Mouse (Mus musculus) adrenal gland, postnatal 4 days (tissue): Measurements from ENCODE around the gene Kcnh2. TPM values are rescaled to one million over a fixed set of nuclear protein-coding genes. Genes with fewer than 3 reads are reported as not detected.
A peak's percentile ranks its signal among the peaks of the same experiment; 100 is the strongest.

Source experiments
- DNase-seq, 2 experiments: peaks; one replicate each; pipeline ENCODE4 v3.0.0; 2021 to 2022; ENCODE audit warnings: low spot score in 2 of 2, mixed read lengths in 2 of 2
- total RNA-seq, 2 experiments: library from RNA; stranded (reverse); gene quantifications; 2 replicates each; pipeline ENCODE4 v1.2.3; 2021

The Kcnh2 gene
- total RNA-seq, 2 experiments from 2014 or later = 38.6 to 42.4 TPM

DNA sequence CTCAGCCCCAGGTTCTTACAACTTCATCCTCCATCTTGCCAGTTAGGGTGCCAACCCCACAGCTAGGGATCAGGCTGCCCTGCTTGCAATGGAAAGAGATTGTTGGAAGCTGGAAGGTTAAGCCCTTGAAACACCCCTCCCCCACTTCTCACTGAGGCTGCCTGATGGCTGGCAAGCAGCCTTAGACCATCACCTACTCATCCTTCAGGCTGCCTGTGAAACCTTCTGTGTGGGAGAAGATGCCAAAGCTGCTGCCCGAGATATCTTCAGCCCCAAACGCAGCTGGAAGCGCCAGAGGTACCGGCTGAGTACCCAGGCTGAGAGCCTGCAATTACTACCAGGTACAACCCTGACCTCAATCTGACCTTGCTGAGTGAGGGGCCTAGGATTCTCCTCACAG is 28.1 kb upstream of the Kcnh2 start:
- DNase-seq = no peak

GRCm38 (mm10) chr5:24378700-24379099 is 27.3 kb upstream of the Kcnh2 start:
- no peak for DNase-seq

DNA sequence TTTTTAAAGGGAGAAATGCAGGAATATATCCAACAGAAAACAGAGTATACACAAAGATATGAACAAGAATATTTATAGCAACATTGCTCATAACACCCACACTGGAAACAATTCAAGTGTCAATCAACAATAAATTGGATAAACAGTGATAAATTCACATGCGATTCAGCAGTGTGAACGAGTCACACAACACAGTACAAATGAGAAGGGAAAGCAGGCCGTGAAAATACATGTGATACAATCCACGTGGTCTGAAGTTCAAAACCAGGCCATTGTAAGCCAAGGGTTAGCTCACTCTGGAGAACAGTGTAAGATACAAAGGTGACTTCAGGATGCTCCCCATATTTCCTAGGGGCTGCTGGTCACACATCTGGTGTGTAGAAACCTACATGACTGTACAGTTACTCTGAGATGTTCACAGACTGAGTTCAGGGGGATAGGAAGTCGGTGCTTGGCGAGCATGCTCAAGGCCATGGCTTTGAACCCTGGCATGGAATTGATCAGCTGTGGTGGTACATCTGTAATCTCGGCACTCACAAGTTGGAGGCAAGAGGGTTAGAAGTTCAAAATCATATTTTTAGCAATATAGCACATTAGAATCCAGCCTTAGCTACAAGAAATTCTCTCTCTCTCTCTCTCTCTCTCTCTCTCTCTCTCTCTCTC is 23.4 kb upstream of the Kcnh2 start:
- DNase-seq = no peak

DNA sequence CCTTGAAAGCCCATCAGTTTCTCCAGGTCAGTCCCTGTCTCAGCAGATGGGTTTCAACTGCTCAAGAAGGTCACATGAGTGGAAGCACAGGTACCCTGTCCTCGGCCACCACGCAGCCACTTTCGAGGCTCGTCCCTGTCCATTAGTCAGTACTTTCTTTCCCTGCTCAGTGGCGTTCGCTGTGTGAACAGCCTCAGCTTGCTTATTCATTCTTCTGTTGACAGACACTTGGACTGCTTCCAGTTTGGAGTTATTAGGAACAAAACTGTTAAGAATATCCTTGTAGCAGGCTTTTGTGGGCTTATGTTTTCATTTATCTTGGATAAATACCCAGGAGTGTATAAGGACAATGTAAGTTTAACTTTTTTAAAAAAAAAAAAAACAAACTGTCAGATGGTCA is 22.8 kb upstream of the Kcnh2 start:
- DNase-seq = no peak

GRCm38 (mm10) chr5:24373807-24374206 is 22.4 kb upstream of the Kcnh2 start:
- no peak for DNase-seq

DNA sequence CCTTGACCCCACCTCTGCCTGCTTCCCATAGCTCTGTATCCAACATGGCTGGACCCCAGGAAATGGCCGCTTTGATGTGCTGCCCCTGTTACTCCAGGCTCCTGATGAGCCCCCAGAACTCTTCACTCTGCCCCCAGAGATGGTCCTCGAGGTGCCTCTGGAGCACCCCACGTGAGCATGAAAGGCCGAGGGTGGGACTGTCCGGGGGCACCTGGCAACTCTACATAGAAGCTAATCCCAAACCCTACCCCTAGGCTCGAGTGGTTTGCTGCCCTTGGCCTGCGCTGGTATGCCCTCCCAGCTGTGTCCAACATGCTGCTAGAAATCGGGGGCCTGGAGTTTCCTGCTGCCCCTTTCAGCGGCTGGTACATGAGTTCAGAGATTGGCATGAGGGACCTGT is 18.4 kb upstream of the Kcnh2 start:
- DNase-seq = no peak

- DNase-seq = no peak
Measured at GRCm38 (mm10) chr5:24366426-24366825, 15.0 kb upstream of the Kcnh2 start.

- no peak for DNase-seq
Measured at GRCm38 (mm10) chr5:24365528-24365927, 14.1 kb upstream of the Kcnh2 start.

DNA sequence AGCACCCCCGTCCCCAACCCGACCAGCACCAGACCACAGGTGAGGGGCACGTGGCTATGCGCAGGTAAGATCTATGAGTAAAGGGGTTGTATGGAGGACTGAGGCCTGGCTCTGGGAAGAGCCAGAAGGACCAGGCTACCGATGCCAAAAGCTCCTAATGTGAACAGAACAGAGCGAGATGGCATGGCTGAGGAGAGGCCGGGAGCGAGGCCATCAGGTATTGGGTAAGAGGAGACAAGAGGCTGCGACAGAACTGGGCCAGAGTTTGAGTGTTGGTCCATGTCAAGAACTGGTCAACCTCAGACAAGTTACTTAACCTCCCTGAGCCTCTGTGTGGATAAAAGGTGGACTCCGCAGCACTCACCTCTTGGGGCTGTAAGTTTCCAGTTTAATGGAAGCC is 13.6 kb upstream of the Kcnh2 start:
- no peak for DNase-seq

DNA sequence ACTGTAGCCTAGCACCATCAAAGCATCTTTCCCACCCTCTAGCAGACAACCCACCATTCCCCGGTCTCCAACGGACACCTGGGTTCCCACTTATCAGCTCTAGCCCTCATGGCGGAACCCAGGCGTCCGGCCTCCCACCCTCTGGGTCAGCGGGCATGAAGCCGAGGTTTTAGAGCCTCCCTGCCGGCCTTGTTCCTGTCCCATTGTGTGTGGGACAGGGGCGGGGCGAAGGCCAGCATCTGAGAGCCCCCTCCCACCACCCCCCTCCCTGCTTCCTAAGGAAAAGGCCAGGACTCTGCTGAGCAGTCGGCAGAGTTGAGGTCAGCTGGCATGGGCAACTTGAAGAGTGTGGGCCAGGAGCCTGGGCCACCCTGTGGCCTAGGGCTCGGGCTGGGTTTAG is 13.1 kb upstream of the Kcnh2 start, which contains the start of gene Nos3:
TSS of gene Nos3 (plus strand) at position 303 of the 400 bp plus-strand sequence.
- DNase-seq = no peak

DNA sequence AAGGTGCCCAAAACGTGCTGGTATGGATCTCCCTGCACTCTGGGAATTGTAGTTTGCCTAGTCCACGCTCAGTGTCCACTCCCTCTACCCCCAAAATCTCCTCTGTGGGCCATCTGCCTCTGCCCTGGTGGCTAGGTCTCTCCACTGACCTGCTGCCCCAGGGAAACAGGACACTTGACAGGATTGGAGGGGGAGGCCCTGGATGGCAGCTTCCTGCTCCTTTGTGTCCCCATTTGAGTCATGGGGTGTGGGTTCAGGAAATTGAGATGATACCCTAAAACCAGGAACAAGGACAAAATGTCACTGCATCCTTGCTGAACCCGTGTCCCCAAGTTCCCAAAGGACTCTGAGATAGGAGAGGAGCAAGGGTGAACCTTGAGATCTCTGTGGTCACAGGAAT is 12.7 kb upstream of the Kcnh2 start:
- no peak for DNase-seq

- no peak for DNase-seq
Measured at GRCm38 (mm10) chr5:24363467-24363866, 12.1 kb upstream of the Kcnh2 start.

- DNase-seq = peak; percentile 65 to 71
Measured at GRCm38 (mm10) chr5:24360792-24361454, 9.5 kb upstream of the Kcnh2 start.

GRCm38 (mm10) chr5:24357461-24357860 is 6.1 kb upstream of the Kcnh2 start:
- peak in 1 of 2 experiments; percentile 66 for DNase-seq

DNA sequence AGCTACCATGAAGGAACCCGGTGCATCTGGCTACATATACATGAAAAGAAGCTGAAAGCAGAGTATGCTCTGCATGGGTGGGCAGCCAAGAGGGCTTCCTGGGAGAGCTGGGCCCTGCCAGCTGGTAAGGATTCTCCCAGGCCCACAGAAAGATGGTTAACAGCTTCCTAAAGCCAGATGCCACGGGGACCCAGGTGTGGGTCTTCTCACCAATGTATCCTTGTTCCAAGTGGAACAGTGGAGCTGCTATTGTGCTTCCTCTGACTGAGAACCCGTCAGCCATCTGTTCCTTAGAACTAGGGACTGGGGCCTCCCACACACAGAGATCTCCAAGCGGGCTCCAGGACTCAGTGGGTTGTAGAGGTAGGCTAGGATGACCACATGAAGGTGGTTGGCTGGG is 5.4 kb upstream of the Kcnh2 start:
- DNase-seq = no peak

DNA sequence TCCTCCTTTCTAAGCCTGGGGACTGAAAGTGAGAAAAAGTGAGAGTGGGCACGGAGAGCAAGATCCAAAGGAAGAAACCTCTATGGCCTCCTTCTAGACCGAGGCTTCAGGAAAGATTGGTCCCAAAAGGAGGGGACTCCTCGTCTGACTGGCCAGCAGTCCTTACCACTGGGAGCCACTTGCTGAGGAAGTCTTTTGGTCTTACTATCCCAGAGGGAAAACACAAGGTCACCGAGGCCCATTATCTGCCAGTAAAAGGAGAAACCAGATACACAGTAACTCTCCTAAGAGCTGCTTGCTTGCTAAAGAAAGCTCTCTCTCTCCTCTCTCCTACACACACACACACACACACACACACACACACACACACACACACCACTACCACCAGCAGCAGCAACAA is 1.9 kb upstream of the Kcnh2 start:
- DNase-seq = no peak

DNA sequence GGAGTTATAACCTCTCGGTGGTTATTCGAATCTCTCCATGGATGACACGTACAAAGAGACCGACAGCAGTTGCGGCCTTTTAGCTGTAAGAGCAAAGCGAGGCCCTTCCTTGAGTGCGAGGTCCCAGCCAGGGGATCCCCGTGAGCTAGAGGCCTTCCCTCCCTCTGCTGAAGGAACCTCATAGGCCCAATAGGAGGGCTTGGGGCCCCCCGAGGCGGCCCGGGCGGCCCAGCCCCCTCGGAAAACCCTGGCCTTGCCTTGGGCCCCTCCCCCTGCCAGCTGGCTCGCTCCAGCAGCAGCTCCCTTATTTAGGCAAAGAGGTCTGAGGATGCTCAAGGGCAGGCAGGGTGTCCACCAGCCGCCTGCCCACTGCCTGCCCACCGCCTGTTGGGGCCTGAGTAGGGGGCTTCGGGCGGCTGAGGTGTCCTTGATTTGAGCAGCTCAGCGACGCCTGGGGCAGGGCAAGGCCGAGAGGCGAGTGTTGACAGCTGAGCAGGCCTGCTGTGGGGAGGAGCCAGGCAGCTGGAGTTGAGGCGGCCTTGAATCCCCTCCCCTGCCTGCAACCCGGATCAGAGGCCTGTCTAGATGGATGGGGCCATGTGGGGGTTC is 951 bp upstream of the Kcnh2 start:
- peak in 1 of 2 experiments; percentile 60 for DNase-seq

DNA sequence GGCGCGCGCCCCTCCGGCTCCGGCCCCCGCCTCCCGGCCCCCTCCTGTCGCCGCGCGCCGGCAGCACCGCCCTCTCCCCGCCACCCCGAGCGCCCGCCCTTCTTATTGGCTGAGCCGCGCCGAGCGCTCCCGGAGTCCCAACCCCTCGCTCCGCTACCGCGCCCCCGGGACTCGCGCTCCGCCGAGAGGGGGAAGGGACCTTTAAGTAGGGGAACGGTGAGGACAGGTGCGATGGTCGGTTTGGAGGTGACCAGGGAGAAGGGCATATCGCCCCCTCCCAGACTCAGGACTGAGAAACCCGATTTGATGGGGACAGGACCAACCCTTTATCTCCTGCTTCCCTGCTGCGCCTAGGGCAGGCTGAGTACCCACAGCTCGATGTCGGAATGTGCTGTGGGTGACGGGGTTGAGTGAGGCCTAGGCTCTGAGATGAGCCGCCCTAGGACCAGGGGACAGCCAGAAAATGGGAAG is 332 bp upstream of the Kcnh2 start:
- DNase-seq = peak; percentile 68 to 72

DNA sequence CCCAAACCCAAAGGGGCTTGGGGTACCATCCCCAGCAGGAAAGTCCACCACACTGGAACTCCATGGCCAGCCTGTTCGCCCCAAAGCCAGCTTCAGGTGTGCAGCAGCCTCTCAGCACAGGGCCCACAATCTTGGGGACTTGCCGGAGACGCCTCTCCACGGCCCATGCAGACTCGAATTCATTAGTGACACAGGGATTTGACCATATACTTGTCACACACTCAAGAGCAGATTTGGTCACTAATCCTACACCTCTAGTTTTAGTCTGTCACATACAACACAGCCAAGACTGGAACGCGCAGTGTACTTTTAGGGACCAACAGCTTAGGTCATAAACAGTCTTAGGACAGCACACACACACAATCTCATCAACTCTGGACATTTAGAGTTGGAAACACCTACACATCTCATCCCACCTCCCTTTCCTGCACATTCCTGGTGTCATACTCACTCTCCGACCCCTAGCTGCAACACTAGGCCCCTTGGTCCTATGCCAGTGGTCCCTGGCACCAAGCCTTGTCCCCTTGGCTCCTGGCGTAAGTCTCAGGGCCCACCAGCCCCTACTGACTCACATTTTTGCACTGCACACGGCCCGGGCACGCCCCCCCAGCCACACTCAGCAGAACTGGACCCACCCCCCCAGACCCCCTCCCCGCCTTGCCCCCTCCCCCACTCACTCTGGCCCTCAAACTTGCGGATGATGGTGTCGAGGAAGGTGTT is 713 bp downstream of the Kcnh2 start:
- no peak for DNase-seq

DNA sequence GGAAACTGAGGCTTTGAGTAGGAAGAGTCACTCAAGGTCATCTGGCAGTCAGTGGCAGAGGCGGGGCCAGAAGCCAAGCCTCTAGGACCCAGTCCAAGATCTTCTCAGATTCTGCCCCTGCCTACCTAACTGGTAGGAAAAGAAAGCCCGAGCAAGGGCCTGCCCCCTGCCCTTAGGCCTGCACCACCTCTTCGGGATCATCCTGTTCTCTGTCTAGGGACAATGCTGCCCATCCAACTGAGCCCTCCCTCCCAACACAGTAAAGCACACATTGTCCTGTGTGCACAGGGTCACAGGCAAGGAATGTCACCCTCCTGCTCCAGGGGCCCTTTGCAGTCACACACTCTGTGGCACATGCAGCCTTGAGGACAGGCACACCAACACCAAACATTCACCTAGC is 1.3 kb downstream of the Kcnh2 start:
- no peak for DNase-seq

DNA sequence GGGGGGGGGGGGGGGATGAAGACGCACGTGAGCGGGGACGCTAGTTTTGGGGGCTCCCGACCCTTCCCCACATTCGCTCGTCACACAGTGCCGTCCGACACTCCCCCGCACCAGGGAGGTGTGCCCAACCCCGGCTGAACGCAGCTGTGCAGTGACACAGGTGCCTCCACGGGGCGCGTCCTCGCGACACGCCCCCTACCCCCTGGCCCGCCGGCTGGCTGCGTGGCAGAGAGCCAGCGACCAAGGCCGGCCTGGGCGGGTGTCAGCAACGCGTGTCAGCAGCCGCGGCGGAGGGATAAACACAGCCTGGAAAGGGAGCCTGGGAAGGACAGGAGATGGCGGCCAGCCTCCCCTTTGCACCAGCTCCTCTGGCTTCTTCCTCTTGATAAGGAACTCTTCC is 2.9 kb downstream of the Kcnh2 start:
- DNase-seq = no peak

DNA sequence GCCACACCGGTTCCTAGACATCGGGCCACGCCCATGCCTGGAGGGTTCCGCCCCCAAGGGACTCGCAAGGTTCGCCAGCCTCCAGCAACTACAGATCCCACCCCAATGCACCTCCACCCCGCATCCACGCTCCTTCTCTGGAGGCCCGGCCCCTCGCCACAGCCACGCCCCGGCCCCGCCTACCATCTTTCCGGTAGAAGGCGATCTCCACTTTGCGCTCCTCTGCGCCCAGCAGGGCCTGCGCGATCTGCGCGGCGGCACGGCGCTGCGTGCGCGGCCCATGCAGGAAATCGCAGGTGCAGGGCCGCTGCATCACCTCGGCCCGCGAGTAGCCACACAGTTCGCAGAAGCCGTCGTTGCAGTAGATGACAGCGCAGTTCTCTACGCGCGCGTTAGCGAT is 3.3 kb downstream of the Kcnh2 start:
- DNase-seq = peak; percentile 51 to 63
